Mouse (Mus musculus) heart, adult 2 months (tissue): Measurements from ENCODE around the gene Col12a1.

ENCODE experiments used
- CTCF ChIP-seq: fragments of 200-600 bp; IDR thresholded peaks from 2 replicates; pipeline ENCODE4 v1.8.1; 2022; ENCODE audit warnings: antibody characterized with exemption, mild to moderate bottlenecking, moderate library complexity
- POLR2A ChIP-seq: fragments of 200-500 bp; IDR thresholded peaks from 2 replicates; pipeline ENCODE4 v1.6.1; 2011; ENCODE audit warnings: mild to moderate bottlenecking, low read depth, low read length, control low read depth; ENCODE audit not compliant: insufficient read depth

- no peak for TF ChIP-seq POLR2A
- no peak for TF ChIP-seq CTCF
Measured at GRCm38 (mm10) chr9:79735608-79736007, 17.0 kb upstream of the Col12a1 start.
